Mouse (Mus musculus) urinary bladder, postnatal 25 days (tissue): Measurements from ENCODE around the gene Olfr101.

Experiments
- DNase-seq: peaks from one replicate; pipeline ENCODE4 v3.0.0; 2022; ENCODE audit warnings: low spot score

Olfr101 gene

DNA sequence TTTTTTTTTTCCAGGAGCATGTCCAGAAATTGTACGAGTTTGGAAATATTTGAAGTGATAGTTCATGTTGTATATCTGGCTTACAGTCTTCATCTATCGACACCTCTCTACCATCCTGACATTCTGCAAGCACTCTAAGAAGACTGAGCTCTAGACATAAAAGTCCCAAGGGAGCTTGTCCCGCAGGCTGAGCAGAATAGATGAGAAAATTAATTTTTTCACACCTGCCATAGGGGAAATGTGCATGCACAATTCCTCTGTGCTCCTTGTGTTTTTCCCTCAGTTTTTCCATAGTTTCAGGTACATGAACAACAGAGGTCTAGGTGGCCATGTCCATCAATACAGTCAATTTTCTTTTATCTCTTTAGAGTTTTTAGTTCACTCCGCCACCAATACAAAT lies at the start of gene Olfr101:
Gene Olfr101, minus strand, starts transcription at position 101 of the 400 bp plus-strand sequence.
- DNase-seq: no peak

DNA sequence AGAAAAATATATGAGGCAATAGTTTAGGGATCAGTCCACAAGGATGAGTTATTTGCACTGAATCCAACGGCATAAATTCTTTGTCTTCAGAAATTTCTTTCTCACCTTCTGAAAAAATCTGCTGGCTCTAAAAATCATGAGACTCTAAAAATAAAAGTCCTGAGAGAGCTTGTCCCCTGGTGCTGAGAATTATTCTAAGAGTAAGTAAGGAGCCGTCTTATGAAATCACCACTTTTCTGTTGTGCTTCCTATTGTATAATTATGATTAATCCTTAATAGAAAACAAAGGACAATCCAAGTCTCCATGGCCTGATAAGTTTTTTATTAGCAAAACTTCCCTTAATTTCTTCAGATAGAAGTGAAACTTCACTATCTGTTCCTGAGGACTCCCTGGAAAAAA lies 35.5 kb upstream of the Olfr101 start, which contains the start of gene Olfr103:
Gene Olfr103, minus strand, starts transcription at position 101 of the 400 bp plus-strand sequence.
- DNase-seq: no peak

DNA sequence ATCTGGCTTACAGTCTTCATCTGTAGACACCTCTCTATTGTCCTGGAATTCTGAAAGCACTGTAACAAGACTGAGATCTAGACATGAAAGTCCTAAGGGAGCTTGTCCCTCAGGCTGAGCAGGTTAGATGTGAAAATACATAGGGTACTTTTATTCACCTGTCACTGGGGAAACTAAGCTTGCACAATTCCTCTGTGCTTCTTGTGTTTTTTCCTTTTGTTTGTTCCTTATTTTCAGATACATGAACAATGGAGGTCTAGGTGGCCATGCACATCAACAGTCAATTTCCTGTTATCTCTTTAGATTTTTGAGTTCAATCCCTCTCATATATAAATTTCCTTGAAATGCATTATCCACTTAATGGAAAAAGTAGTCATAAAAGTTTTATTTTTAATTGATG lies 12.8 kb upstream of the Olfr101 start, which contains the start of gene Olfr102:
Gene Olfr102, minus strand, starts transcription at position 101 of the 400 bp plus-strand sequence.
- DNase-seq: no peak

DNA sequence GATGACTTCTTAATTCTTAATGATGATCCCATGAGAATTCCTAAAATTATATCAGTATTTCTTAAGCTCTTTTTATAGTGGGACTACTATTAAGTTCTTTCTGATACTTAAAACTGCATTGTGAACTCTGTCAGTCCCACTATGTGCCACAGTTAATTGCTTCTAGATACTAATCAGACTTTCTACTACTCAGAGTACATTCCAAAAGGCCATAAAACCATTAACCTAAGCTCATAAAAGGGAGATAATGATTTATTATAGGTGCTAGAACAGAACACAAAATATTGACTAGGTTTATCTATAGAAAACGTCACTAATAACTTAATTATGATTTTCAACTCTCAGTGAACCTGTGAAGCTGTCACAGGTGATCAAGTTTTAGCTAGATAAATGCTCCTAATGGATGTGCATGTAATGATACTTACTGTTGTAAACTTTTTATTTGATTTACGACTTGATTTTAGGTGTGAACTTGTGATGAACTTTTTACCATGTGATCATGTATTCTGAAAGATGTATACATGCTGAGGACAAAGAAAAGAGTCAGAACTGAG lies 6.1 kb upstream of the Olfr101 start:
- DNase-seq: no peak

DNA sequence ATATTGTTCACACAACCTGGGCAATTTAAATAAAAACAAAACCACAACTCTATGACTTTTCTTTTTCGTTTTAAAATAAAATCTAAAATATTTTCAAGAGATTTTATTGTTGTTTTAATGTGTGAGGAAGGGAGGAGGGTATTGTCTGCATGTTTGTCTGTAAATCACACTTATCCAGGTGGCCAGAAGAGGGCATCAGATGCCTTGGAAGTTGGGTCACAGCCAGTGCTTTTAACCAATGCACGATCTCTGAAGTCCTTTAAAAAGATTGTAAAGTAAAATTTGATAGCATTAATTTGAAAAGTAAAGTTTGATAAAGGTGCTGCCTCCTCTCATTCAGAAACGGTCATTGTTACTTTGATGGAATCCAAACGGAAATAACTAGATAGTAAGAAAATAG lies 4.4 kb upstream of the Olfr101 start:
- DNase-seq: no peak

DNA sequence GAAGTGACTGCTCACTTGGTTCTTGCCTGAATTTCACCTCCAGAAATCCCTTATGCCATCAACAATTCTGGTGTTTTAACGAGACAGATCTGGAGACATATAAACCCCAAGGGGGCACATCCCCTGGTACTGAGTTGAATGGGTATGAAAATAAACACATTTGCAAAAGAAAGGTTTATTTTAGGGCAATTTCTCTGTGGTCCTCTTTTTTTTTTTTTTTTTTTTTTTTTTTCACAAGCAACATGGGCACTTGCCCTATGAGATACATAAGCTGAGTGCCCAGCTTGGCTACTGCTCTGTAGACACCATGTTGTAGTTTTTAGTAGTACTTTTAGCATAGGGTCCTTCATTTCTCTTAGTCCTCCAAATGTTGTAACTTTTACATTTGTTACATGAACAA lies 20.8 kb downstream of the Olfr101 start, which contains the start of gene Olfr99:
Gene Olfr99, minus strand, starts transcription at position 101 of the 400 bp plus-strand sequence.
- no peak for DNase-seq

DNA sequence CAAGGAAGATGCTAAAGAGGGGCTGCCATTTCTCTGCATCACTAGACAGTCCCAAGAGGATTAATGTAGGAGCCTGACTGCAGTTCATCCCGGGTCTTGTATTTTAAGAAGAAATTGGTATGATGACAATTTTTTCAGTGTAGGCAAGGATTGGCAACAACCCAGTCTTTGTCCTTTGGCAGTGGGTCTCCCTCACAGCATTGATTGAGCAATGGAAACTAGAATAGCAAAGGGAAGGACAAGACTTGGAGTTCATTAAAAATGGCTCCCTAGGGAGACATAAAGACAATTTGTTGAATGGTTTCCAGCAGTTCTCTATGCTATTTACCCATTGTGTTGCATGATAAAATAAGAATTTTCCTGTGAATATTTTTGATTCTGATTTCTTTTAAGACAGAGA lies 23.8 kb downstream of the Olfr101 start:
- no peak for DNase-seq

DNA sequence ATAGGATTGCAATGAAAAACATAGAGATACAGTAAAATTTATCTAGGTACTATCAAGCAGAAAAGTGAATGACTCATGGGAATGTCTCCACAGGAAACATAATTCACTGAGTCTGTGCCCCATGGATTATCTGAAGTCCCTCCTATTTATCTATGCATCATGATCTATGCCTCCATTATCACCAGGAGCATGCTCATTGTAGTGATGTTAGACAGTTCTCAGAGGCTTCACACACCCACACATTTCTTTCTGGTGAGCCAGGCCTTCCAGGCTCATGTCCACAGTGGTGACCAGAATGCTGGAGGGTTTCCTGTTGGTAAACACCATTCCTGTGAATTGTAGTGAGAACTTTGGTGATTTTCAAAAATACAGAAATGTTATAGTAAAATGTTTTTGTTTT lies 27.5 kb downstream of the Olfr101 start:
- DNase-seq: no peak

DNA sequence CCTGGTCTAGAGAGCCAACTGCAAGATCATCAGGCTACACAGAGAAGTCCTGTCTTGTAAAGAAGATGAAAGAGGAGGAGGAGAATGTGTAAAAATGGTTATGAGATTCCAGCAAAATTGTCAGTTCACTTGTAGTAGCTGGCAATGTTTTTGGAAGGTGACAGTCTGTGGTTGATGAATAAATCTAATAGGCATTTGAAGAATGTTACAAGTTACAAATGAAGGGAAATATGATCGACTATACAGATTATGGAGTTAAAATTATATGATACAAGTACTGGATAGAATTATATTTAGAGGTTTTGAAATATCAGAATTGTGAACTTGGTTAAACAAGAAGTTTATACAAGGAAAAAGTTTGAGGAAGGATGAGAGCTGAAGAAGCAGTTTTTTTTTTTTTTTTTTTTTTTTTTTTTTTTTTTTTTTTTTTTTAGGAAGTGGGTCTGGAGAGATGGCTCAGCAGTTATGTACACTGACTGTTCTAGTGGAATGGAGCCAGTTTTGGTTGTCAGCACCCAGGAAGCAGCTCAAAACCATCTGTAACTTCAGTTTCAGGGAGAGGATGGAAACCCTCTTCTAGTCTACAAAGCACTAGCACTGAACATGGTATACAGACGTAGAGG lies 28.4 kb downstream of the Olfr101 start:
- DNase-seq: no peak

DNA sequence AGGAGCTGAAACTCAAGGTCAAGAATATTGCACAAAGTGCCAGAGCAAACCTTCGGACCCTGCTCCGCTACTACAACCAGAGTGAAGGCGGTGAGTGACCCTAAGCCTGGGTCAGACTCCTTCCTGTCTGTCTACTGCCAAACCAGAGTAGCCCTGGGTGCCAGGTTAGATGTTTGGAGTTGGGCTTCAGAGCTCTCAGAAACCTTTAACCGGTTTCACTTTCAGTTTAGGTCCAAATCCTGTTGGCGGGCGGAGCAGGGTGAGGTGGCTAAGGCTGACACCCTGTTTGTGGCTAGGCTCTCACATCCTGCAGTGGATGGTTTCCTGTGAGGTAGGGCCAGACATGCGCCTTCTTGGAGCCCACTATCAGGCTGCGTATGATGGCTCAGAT lies 33.4 kb downstream of the Olfr101 start:
- peak; percentile 33 for DNase-seq

DNA sequence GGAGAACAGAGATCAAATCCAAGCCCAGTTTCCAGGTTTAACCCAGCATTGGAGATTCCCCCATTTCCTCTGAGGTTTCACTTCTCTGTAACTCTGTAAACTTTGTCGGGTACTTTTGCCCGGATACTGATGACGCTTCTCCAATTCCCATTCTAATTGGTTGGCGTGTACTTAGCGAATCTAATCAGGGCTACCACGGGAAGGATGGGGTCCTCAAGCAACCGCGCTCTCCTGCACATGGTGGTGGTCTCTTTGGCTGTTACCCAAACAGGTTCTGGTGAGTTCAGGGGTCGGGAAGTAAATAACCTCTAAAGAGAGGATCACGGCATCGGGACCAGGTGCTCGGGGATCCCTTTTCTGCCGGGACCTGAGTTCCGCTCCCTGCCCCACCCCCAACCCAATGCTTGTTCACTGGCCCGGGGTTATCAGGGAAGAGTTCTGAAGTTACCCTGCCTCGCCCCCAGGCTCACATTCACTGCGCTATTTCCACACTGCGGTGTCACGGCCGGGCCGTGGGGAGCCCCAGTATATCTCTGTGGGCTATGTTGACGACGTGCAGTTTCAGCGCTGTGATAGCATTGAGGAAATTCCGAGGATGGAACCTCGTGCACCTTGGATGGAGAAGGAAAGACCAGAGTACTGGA lies 33.9 kb downstream of the Olfr101 start, which contains the start of gene H2-M3:
Gene H2-M3, plus strand, starts transcription at position 163 of the 644 bp plus-strand sequence.
- peak; percentile 89 for DNase-seq

DNA sequence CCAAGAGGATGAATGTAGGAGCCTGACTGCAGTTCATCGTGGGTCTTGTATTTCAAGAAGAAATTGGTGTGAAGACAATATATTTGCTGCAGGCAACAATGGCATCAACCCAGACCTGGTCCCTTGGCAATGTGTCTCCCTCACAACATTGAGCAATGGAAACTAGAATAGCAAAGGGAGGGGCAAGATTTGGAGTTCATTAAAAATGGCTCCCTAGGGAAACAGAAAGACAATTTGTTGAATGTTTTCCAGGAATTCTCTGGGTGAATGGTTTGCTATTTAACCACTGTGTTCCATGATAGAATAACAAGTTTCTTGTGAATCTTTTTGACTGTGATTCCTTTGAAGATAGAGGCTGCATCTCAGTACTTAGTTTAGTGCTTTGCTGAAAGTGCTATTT lies 40.5 kb downstream of the Olfr101 start, which contains the start of gene Olfr98:
Gene Olfr98, minus strand, starts transcription at position 124 of the 400 bp plus-strand sequence.
- DNase-seq: no peak

DNA sequence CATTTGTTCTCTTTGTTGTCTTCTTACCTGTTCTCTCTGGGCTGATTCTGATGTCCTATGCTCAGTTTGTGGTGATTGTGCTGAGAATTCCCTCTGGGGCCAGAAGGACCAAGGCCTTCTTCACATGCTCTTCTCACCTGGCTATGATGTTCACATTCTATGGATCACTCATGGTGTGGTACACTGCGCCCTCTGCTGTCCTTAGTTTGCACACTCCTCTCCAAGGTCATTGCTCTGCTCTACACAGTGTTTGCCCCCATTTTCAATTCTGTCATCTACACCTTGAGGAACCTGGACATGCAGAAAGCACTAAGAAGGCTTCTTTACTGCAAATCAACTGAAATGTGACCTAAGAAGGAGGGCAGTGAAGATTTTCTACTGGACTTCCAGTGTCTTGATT lies 53.6 kb downstream of the Olfr101 start:
- no peak for DNase-seq

DNA sequence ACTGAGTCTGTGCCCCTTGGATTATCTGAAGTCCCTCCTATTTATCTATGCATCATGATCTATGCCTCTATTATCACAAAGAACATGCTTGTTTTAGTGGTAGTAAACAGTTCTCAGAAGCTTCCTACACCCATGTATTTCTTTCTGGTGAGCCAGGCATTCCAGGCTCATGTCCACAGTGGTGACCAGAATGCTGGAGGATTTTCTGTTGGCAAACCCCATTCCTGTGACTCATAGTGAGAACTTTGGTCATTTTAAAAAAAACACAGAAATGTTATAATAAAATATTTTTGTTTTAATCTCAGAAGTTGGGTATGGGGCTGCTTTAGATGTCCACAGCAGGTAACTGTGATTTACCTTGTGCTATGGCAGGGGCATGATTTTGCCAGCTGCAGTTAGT lies 54.7 kb downstream of the Olfr101 start:
- no peak for DNase-seq
